Mouse (Mus musculus): ENCODE data around the gene Zbtb2. TPM values are rescaled to one million over a fixed set of nuclear protein-coding genes. Genes with fewer than 3 reads are reported as not detected.
A peak's percentile ranks its signal among the peaks of the same experiment; 100 is the strongest.
"Not testable (repeated sequence)": the region's sequence is repeated elsewhere in the genome, so short reads cannot be mapped to it uniquely, and the experiment has no call there.

The Zbtb2 gene
- 2.3 TPM in 2 replicates for polyA plus RNA-seq (2012; rRNA removed)

DNA sequence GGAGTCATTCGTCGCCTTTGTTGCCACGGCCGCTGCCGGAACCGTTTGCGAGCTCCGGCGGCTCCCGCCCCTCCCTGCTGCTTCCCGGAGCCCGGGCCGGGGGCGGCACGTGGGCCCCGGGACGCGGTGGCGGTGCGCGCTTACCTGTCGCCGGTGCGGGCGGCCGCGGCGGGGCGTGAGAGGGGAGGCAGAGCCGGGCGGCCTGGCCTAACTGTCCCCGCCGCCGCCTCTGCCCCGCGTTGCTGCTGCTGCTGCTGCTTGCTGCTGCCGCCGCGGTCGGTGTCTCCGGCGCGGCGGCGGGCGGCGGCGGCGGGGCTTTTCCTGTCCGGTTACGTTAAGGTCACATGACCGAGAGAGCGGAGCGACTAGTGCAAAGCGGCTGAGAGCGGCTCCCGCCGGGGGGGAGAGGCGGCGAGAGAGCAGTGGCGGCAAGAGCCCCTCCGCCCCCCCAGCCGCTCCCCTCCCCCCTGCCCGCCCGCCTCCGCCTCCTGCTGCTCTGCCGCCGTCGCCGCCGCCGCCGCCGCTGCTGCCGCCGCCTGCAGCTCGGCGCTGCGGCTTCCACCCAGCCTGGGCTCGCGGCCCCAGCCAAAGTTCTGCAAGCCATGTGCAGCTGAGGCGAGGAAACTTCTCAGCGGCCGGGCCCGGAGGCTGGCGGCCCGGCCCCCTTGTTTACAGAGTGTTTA lies at the start of gene Zbtb2:
Gene Zbtb2, minus strand, starts transcription at position 408 of the 683 bp plus-strand sequence.
- Histone ChIP-seq H3K27me3 (ENCODE audit: control insufficient read depth, insufficient read depth, low read length) (no peaks in the 10 kb centered on the region), H3K27ac (ENCODE audit: control insufficient read depth, insufficient read depth, low read depth, low read length) (peak within 1 kb of the TSS; percentile 94), H3K4me3 (ENCODE audit: control insufficient read depth, low read depth, low read length) (peak within 1 kb of the TSS; percentile 95), H3K36me3 (ENCODE audit: control insufficient read depth, insufficient read depth, low read length) (no peaks in the 10 kb centered on the region), H3K4me1 (ENCODE audit: control insufficient read depth, insufficient read depth, low read length) (peaks cover 11% of the 10 kb centered on the region)
- no peak for TF ChIP-seq CTCF (IDR thresholded peaks at IDR 0.05; ENCODE audit: control insufficient read depth, insufficient read depth, insufficient replicate concordance, low read depth, low read length)
- TF ChIP-seq POLR2A (IDR thresholded peaks at IDR 0.05; ENCODE audit: control insufficient read depth, low read depth, low read length), result no peak

DNA sequence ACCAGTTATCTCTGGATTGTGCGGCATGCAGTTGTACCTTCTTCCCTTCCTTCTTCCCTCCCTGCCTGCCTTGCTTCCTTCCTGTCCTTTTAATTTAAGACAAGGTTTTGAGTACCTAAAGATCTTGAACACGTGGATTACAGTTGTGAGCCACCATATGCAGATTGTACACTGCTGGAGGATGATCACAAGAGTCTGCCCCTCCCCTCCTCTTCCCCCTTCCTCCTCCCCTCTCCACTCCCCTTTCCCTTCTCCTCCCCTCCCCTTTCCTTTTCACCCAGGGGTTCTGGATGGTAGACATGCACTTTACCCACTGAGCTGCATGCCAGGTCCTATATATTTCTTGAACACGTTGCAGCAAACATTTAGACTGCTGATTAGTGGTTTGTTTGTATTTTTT lies 47.5 kb upstream of the Zbtb2 start:
- TF ChIP-seq POLR2A (IDR thresholded peaks at IDR 0.05; ENCODE audit: control insufficient read depth, low read depth, low read length) (no peak), CTCF (IDR thresholded peaks at IDR 0.05; ENCODE audit: control insufficient read depth, insufficient read depth, insufficient replicate concordance, low read depth, low read length) (no peak)
- H3K27me3 ChIP-seq (ENCODE audit: control insufficient read depth, insufficient read depth, low read length), result no peaks in the 10 kb centered on the region
- H3K4me1 ChIP-seq (ENCODE audit: control insufficient read depth, insufficient read depth, low read length), result peaks cover 5% of the 10 kb centered on the region
- peaks cover 2% of the 10 kb centered on the region for H3K36me3 ChIP-seq (ENCODE audit: control insufficient read depth, insufficient read depth, low read length)
- H3K27ac ChIP-seq (ENCODE audit: control insufficient read depth, insufficient read depth, low read depth, low read length), result no peak overlapping the region
- H3K4me3 ChIP-seq (ENCODE audit: control insufficient read depth, low read depth, low read length), result no peak overlapping the region

DNA sequence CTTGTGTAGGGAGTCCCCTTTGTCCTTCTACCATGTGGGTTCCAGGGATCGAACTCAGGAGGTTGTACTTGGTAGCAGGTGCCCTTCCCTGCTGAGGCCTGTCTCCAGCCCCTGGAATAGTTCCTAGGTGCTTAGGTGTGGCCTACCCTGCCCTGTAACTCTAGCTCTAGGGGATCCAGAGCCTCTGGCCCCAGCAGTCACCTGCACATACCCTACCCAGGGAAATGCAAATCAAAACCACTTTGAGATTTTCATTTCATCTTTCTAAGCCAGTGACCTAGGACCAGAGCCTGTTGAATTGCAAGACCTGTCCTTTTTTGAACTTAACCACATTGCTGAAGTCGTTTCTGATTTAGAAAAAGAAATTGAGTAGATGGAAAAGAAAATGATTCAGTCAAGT lies 46.0 kb upstream of the Zbtb2 start:
- Histone ChIP-seq H3K27ac (ENCODE audit: control insufficient read depth, insufficient read depth, low read depth, low read length) (peak overlapping the region; percentile 40), H3K4me3 (ENCODE audit: control insufficient read depth, low read depth, low read length) (peak overlapping the region; percentile 57)
- H3K27me3 ChIP-seq (ENCODE audit: control insufficient read depth, insufficient read depth, low read length); H3K36me3 ChIP-seq (ENCODE audit: control insufficient read depth, insufficient read depth, low read length); H3K4me1 ChIP-seq (ENCODE audit: control insufficient read depth, insufficient read depth, low read length): not testable (repeated sequence)

DNA sequence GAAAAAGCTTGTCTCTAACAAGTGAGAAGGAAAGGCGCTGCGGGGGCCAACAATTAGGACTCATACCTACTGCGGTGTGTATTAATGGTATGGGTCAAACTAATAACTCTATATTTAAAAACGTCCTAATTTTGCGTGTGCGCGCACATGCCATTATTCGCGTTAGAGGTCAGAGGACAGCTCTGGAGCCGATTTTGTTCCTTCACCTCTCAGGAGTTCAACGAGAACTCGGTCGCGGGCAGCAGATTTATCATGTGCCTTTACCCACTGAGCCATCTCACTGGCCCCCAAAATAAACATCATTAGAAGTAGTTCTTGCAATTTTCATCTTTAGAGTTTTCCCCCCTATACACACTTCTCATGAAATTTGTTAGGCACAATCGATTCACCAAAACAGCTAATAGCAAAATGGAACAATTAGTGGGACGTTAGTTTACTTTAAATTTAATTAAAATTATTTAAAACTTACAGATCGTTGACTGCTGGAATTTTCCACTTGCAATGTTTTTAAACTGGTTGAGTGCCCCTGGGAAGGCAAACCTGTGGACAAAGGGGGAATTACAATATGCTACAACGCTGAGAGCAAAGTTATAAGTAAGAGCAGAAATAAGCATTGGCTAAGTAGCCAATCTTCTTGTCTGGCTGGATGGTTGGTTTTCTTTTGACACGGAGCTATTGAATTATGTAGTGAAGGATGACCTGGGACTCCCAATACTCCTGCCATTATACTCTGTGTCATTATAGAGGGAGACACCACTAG lies 45.3 kb upstream of the Zbtb2 start:
- peaks cover 7% of the 10 kb centered on the region for H3K4me1 ChIP-seq (ENCODE audit: control insufficient read depth, insufficient read depth, low read length)
- H3K27me3 ChIP-seq (ENCODE audit: control insufficient read depth, insufficient read depth, low read length), result no peaks in the 10 kb centered on the region
- H3K27ac ChIP-seq (ENCODE audit: control insufficient read depth, insufficient read depth, low read depth, low read length), result peak overlapping the region; percentile 99
- H3K4me3 ChIP-seq (ENCODE audit: control insufficient read depth, low read depth, low read length), result peak overlapping the region; percentile 96
- TF ChIP-seq CTCF (IDR thresholded peaks at IDR 0.05; ENCODE audit: control insufficient read depth, insufficient read depth, insufficient replicate concordance, low read depth, low read length) (no peak), POLR2A (IDR thresholded peaks at IDR 0.05; ENCODE audit: control insufficient read depth, low read depth, low read length) (no peak)
- H3K36me3 ChIP-seq (ENCODE audit: control insufficient read depth, insufficient read depth, low read length), result peaks cover 2% of the 10 kb centered on the region

DNA sequence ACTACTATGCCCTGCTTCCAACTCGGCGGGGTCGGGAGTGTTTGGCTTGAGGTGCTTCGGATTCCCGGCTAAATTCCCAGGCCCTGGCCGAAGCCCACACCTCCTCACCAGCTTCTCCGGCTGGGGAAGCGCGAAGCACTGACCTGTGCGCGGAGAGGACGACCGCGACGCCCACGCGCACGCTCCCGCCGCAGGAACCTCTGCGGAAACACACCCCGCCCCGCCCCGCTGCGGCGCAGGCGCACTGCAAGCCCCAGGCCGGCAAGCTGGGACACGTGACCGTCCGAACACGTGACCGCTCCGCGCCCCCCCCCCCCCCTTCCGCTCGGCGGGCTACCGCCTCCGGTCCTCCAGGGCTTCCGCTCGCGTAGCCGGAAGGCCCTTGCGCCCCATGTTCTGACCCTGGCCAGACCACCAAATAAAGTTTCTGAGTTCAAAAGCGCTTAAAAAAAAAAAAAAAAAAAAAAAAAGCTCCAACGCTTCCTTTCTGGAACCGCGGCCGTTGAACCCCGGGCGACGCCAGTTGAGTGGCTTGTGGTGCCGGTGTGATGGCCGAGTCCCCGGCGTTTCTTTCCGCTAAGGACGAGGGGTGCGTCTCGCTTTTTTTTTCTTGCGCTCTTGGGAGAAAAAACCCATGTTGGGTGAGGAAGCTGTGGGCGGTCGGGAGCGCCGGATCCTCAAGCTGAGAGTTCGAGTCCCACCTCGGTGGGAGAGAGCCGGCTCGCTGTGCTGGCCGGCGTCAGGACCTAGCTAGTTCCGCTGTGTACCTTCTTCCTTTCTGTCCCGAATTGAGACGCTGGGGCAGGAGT lies 44.4 kb upstream of the Zbtb2 start, which contains the start of the genes Rmnd1 and Armt1:
Gene Rmnd1, minus strand, starts transcription at position 266 of the 809 bp plus-strand sequence.
Gene Armt1, plus strand, starts transcription at position 345 of the 809 bp plus-strand sequence.
- Histone ChIP-seq H3K36me3 (ENCODE audit: control insufficient read depth, insufficient read depth, low read length) (peaks cover 2% of the 10 kb centered on the region), H3K27ac (ENCODE audit: control insufficient read depth, insufficient read depth, low read depth, low read length) (peak within 1 kb of the TSS; percentile 99)

DNA sequence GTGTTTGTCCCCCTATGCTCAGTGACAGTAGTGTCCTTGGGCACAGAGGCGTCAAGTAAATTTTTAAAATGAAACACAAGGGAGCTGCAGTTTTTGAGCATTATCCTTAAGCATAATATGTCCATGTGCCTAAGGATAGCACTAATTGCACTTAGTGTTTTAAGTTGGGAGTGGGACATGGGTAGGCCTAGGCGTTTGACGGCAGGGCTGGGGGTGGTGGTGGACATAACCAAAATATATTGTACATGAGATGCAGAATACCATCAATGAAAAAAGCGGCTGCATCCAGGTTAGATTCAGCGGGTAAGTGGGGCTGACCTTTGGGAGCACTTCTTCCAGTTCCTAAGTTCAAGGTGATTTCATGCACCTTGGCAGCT lies 43.8 kb upstream of the Zbtb2 start:
- Histone ChIP-seq H3K36me3 (ENCODE audit: control insufficient read depth, insufficient read depth, low read length) (peaks cover 2% of the 10 kb centered on the region; the same call in 1 of the 2 replicates), H3K27me3 (ENCODE audit: control insufficient read depth, insufficient read depth, low read length) (no peaks in the 10 kb centered on the region), H3K4me3 (ENCODE audit: control insufficient read depth, low read depth, low read length) (peak overlapping the region; percentile 96), H3K27ac (ENCODE audit: control insufficient read depth, insufficient read depth, low read depth, low read length) (peak overlapping the region; percentile 77), H3K4me1 (ENCODE audit: control insufficient read depth, insufficient read depth, low read length) (peaks cover 7% of the 10 kb centered on the region)
- TF ChIP-seq POLR2A (IDR thresholded peaks at IDR 0.05; ENCODE audit: control insufficient read depth, low read depth, low read length), result no peak
- TF ChIP-seq CTCF (IDR thresholded peaks at IDR 0.05; ENCODE audit: control insufficient read depth, insufficient read depth, insufficient replicate concordance, low read depth, low read length), result no peak

More for the DNA sequence above, 44.4 kb upstream of the Zbtb2 start, which contains the start of the genes Rmnd1 and Armt1:
- TF ChIP-seq CTCF (IDR thresholded peaks at IDR 0.05; ENCODE audit: control insufficient read depth, insufficient read depth, insufficient replicate concordance, low read depth, low read length) (no peak), POLR2A (IDR thresholded peaks at IDR 0.05; ENCODE audit: control insufficient read depth, low read depth, low read length) (peak; percentile 80)
- Histone ChIP-seq H3K4me3 (ENCODE audit: control insufficient read depth, low read depth, low read length) (peak within 1 kb of the TSS; percentile 96), H3K4me1 (ENCODE audit: control insufficient read depth, insufficient read depth, low read length) (peaks cover 7% of the 10 kb centered on the region), H3K27me3 (ENCODE audit: control insufficient read depth, insufficient read depth, low read length) (no peaks in the 10 kb centered on the region)

DNA sequence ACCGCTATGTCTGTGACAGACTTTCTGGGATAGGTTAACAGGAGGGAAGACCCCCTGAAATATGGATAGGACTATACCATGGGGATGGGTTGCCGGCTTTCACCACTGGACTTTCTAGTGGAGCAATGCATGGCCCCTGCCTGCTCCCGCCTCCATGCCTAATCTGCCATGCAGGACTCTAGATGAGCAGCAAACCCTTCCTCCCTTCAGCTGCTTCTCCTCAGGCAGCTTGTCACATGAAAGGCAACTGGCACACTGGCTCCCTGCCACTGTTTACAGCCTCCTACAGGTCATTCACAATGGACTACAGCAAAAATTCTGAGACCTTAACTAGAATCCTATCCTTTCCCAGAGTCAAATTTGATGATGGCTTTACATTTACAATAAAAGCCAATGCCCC lies 42.9 kb upstream of the Zbtb2 start:
- Histone ChIP-seq H3K27ac (ENCODE audit: control insufficient read depth, insufficient read depth, low read depth, low read length) (peak overlapping the region; percentile 63), H3K4me1 (ENCODE audit: control insufficient read depth, insufficient read depth, low read length) (peaks cover 7% of the 10 kb centered on the region), H3K27me3 (ENCODE audit: control insufficient read depth, insufficient read depth, low read length) (no peaks in the 10 kb centered on the region), H3K36me3 (ENCODE audit: control insufficient read depth, insufficient read depth, low read length) (no peaks in the 10 kb centered on the region), H3K4me3 (ENCODE audit: control insufficient read depth, low read depth, low read length) (peak overlapping the region; percentile 85)
- no peak for TF ChIP-seq CTCF (IDR thresholded peaks at IDR 0.05; ENCODE audit: control insufficient read depth, insufficient read depth, insufficient replicate concordance, low read depth, low read length)
- TF ChIP-seq POLR2A (IDR thresholded peaks at IDR 0.05; ENCODE audit: control insufficient read depth, low read depth, low read length), result no peak

All from testis, adult 2 months (tissue).